Mouse (Mus musculus): ENCODE measurements around the gene Wdr63. TPM values are rescaled to one million over a fixed set of nuclear protein-coding genes. Genes with fewer than 3 reads are reported as not detected.

The Wdr63 gene
- polyA plus RNA-seq, 1 experiment from 2014 or later: 1.4 TPM

DNA sequence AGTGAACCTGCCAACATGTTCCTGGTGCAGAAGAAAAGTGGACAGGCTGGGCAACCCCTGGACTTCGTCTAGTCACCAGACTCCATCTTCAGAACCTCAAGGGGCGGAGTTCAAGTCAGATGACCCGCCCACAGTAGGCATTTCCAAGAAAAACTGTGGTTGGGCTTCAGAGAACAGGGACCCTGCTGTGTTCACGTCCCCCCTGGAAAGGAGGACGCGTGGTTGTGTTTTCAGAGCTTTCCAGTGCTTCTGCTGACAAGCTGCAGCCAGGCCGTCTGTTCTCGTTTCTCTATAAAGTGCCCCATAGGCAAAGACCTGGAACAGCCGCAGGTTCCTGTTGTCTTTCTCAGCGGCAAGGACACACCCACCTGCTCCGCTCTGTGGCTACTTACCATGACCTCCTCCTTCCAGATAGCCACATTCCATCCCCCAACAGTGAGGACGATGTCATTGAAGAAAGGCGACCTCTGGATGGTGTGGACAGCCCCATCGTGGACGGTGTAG is 60.2 kb downstream of the Wdr63 start:
- WGBS: 31% methylated on average over 15 of the region's 15 CpGs
- Histone ChIP-seq H3K9me3 (no peaks in the 10 kb centered on the region), H3K9ac (replicated peaks) (no peak overlapping the region), H3K4me2 (replicated peaks) (no peak overlapping the region), H3K27me3 (no peaks in the 10 kb centered on the region), H3K27ac (replicated peaks) (no peak overlapping the region), H3K36me3 (no peaks in the 10 kb centered on the region), H3K4me3 (no peak overlapping the region), H3K4me1 (peaks cover 11% of the 10 kb centered on the region)
- no peak for ATAC-seq (replicated peaks)

DNA sequence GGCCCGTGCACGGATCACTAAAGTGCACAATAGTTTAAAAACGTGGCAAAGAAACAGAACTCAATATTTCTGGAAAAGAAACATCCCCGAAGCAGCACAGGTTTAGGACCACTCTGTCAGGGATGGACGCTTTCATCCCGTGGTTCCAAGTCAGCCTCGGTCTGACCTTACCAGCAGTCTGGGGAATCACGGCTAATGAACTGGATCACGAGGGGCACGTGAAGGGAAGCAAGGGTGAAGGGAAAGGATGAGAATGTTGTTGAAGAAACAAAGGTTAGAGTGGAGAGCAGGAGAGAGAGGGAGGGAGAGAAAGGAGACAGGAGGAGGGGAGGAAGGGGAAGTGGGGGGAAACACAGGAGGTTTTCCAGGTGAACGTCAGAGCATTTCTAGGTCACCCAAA is 61.9 kb downstream of the Wdr63 start:
- no peak overlapping the region for H3K9ac ChIP-seq (replicated peaks)
- no peak overlapping the region for H3K4me3 ChIP-seq
- no peak overlapping the region for H3K4me2 ChIP-seq (replicated peaks)
- no peaks in the 10 kb centered on the region for H3K36me3 ChIP-seq
- WGBS: 87% methylated on average over 11 of the region's 11 CpGs
- H3K27me3 ChIP-seq: no peaks in the 10 kb centered on the region
- H3K4me1 ChIP-seq: peaks cover 3% of the 10 kb centered on the region
- no peak overlapping the region for H3K27ac ChIP-seq (replicated peaks)
- no peaks in the 10 kb centered on the region for H3K9me3 ChIP-seq
- no peak for ATAC-seq (replicated peaks)

DNA sequence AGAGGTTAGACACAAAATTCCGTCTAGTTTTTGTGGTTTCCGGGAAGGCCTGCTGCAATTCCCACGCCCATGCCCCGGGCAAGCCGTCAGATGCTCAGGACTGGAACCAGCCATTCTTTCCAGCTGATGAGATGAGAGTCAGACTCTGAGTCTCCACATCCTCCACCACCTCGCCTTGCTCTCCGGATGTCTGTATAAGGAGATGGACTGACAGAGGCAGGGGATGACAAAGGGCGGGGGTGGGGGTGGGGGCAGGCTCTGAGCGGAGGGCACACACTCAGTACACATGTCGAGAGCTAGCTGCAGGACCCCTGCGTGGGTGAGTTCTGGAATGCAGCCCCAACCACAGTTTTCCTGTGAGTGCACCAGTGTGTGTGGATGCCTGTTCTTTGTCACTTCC is 63.0 kb downstream of the Wdr63 start:
- Histone ChIP-seq H3K4me1 (no peaks in the 10 kb centered on the region), H3K27ac (replicated peaks) (no peak overlapping the region), H3K9ac (replicated peaks) (no peak overlapping the region), H3K9me3 (no peaks in the 10 kb centered on the region), H3K27me3 (no peaks in the 10 kb centered on the region), H3K36me3 (no peaks in the 10 kb centered on the region), H3K4me2 (replicated peaks) (no peak overlapping the region), H3K4me3 (no peak overlapping the region)
- 65% methylated on average over 11 of the region's 11 CpGs for WGBS
- ATAC-seq (replicated peaks): no peak

DNA sequence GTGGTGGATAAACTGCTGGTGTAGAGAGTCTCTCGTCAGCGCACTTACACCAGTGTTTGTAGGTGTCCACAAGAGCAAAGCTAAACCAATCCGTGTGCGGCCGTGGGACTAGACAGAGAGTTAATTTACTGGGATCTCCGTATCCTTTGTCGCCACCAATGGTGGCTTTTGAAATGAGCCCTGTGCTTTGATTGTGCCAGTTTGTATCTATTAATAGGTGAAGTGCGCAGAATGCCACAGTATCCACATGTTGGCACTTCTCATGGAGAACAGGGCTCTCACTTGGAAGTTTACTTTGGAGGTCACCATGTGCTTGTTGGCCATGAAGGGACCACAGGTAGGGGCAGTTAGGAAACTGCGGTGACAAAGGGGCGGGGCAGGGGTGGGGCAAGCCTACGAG is 66.5 kb downstream of the Wdr63 start:
- Histone ChIP-seq H3K27me3 (no peaks in the 10 kb centered on the region), H3K27ac (replicated peaks) (no peak overlapping the region), H3K4me1 (0 out of 2 replicates have a peak, but pooled peaks cover 3% of the 10 kb centered on the region), H3K9me3 (no peaks in the 10 kb centered on the region), H3K9ac (replicated peaks) (no peak overlapping the region), H3K4me3 (no peak overlapping the region), H3K4me2 (replicated peaks) (no peak overlapping the region), H3K36me3 (no peaks in the 10 kb centered on the region)
- WGBS: 92% methylated on average over 11 of the region's 11 CpGs
- ATAC-seq (replicated peaks): no peak

DNA sequence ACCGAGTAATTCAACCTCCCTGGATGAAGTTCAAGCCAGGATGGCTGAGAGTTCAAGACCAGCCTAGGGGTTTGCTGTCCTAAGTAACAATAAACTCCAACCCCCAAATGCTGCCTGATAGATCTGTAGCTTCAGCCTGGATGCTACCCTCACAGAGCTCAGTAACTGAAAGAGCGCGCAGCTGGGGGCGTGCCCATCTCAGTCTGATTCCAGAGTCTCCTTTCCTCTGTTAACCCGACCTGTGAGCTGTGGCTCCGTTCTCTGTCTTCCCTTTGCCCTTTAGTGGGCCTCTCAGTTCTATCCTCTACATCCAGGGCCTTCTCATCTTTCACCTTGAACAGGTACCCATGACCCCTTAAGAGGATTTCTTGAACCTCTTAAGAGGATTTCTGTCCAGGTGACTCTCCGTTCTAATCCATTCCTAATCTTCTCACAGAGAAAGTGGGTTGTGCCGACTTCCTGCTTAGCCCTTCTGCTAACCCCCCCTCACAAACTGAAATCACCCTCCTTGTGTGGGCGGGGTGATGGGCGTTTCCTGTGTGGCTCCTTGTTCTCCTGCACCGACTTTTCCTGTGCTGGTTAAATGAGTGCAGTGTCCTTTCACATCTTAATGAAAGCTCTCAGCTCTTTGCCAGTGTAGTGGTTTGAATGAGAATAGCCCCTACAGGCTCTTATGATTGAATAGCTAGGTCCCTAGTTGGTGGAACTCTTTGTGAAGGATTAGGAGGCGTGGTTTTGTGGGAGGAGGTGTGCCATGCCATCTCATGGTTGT is 68.6 kb downstream of the Wdr63 start:
- H3K4me1 ChIP-seq: 0 out of 2 replicates have a peak, but pooled peaks cover 3% of the 10 kb centered on the region
- H3K27ac ChIP-seq (replicated peaks): no peak overlapping the region

DNA sequence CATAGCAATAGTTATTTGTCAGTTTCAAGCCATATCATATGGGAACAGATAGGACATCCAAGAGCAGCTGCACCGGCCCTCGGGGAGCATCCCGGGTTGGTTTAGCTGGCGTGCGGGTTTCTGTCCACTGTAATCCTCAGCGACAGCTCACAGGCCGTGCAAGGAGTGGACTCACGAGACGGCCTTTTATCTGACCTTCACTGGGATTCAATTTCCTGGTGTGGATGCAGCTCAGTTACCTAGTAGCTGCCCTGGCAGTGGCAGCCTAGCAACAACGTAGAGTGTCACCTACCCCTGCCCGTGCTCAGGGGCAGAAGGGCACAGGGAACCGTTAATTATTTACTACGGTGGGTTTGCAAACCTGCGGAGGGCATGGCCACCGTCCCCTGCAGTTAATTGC is 70.0 kb downstream of the Wdr63 start:
- Histone ChIP-seq H3K27ac (replicated peaks) (no peak overlapping the region), H3K9ac (replicated peaks) (no peak overlapping the region), H3K27me3 (no peaks in the 10 kb centered on the region), H3K36me3 (no peaks in the 10 kb centered on the region), H3K9me3 (no peaks in the 10 kb centered on the region), H3K4me2 (replicated peaks) (no peak overlapping the region), H3K4me1 (0 out of 2 replicates have a peak, but pooled peaks cover 3% of the 10 kb centered on the region), H3K4me3 (no peak overlapping the region)
- WGBS: 54% methylated on average over 15 of the region's 15 CpGs
- ATAC-seq (replicated peaks): no peak

More for the DNA sequence above, 68.6 kb downstream of the Wdr63 start:
- no peaks in the 10 kb centered on the region for H3K27me3 ChIP-seq
- H3K9ac ChIP-seq (replicated peaks): no peak overlapping the region
- H3K9me3 ChIP-seq: no peaks in the 10 kb centered on the region
- ATAC-seq (replicated peaks): no peak
- no peak overlapping the region for H3K4me2 ChIP-seq (replicated peaks)
- no peaks in the 10 kb centered on the region for H3K36me3 ChIP-seq
- no peak overlapping the region for H3K4me3 ChIP-seq
- 55% methylated on average over 12 of the region's 12 CpGs for WGBS

DNA sequence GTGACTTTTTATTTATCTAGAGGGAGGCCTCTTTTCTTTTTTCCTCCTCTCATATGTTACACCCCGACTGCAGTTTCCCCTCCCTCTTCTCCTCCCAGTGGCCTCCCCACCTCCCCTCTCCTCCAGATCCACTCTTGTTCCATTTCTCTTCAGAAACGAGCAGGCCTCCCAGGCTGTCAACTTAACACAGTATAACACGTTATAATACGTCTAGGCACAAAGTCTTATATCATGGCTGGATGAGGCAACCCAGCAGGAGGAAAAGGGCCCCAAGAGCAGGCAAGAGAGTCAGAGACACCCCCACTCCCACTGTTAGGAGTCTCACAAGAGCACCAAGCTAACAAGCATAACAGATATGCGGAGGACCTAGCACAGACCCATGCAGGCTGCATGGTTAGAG is 75.0 kb downstream of the Wdr63 start:
- no peak overlapping the region for H3K4me3 ChIP-seq
- H3K27ac ChIP-seq (replicated peaks): no peak overlapping the region
- 88% methylated on average over 5 of the region's 5 CpGs for WGBS
- ATAC-seq (replicated peaks): no peak
- H3K36me3 ChIP-seq: no peaks in the 10 kb centered on the region
- no peaks in the 10 kb centered on the region for H3K9me3 ChIP-seq
- H3K9ac ChIP-seq (replicated peaks): no peak overlapping the region
- H3K4me1 ChIP-seq: peaks cover 6% of the 10 kb centered on the region; the same call in 1 of the 2 replicates
- no peak overlapping the region for H3K4me2 ChIP-seq (replicated peaks)
- H3K27me3 ChIP-seq: no peaks in the 10 kb centered on the region

DNA sequence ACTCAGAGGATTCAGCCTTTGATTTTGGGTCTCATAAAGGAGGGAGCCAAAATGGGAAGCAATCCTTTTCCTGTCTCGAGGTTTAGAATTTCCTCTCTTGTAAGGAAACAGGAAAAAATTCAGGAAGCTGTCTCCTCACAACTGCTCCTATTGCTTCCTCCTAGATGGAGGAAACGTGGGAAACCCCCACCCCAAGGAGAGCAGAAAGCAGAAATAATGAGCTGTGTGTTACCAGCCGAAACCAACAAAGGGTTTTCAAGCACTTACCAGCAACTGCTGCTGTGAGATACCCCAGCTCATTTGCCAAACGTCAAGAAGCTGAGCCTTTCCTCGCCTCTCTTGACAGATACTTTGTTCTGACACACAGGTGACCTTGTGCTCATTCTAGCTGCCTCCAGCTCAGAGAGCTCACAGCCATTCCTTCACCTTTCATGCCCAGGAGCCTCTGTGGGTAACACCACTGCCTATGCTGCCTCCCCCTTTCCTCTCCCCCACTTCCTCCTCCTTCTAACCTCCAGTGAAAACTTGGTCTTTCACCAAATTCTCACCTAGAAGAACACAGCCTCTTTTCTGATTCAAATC is 77.6 kb downstream of the Wdr63 start:
- H3K9ac ChIP-seq (replicated peaks): no peak overlapping the region
- WGBS: 11% methylated on average over 5 of the region's 5 CpGs
- H3K36me3 ChIP-seq: no peaks in the 10 kb centered on the region
- no peaks in the 10 kb centered on the region for H3K9me3 ChIP-seq
- no peaks in the 10 kb centered on the region for H3K27me3 ChIP-seq
- H3K4me2 ChIP-seq (replicated peaks): no peak overlapping the region
- no peak for ATAC-seq (replicated peaks)
- peaks cover 5% of the 10 kb centered on the region; the same call in 1 of the 2 replicates for H3K4me1 ChIP-seq
- H3K27ac ChIP-seq (replicated peaks): no peak overlapping the region
- H3K4me3 ChIP-seq: no peak overlapping the region

DNA sequence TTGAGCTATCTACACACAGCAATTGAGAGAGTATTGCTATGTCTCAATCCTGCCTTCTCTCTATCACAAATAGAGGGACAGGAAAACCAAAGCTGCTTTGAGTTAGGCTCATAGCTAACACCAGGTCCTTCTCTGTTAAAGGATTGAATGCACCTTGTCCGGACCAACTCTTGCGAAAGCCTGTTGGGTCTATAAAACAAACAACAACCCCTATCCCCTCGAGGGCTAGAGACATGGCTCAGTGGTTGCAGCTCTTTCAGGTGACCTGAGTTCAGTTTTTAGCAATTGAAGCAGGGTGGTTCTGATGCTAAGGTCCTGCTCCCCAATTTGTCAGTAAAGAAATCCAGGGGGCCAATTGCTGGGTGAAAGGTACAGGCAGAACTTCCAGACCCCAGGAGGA is 78.7 kb downstream of the Wdr63 start:
- no peak for ATAC-seq (replicated peaks)
- Histone ChIP-seq H3K4me1 (peaks cover 5% of the 10 kb centered on the region; the same call in 1 of the 2 replicates), H3K9ac (replicated peaks) (no peak overlapping the region), H3K9me3 (no peaks in the 10 kb centered on the region), H3K27me3 (no peaks in the 10 kb centered on the region), H3K4me3 (no peak overlapping the region), H3K27ac (replicated peaks) (no peak overlapping the region), H3K36me3 (no peaks in the 10 kb centered on the region), H3K4me2 (replicated peaks) (no peak overlapping the region)
- 81% methylated on average over 3 of the region's 3 CpGs for WGBS

DNA sequence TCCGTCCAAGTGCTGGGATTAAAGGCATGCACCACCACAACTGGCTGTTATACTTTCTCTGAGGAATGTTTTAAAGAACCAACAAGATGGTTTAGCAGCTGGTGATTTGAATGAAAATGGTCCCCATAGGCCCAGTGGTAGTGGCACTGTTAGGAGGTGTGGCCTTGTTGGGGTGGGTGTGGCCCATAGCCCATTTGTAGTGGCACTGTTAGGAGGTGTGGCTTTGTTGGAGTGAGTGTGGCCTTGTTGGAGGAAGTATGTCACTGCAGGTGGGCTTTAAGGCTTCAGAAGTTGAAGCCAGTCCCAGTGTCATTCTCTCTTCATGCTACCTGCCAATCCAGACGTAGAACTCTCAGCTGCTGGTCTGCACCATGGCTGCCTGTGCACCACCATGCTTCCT is 79.5 kb downstream of the Wdr63 start:
- Histone ChIP-seq H3K4me2 (replicated peaks) (no peak overlapping the region), H3K27ac (replicated peaks) (no peak overlapping the region), H3K4me3 (no peak overlapping the region), H3K4me1 (peaks cover 5% of the 10 kb centered on the region; the same call in 1 of the 2 replicates), H3K36me3 (no peaks in the 10 kb centered on the region), H3K27me3 (no peaks in the 10 kb centered on the region), H3K9ac (replicated peaks) (no peak overlapping the region), H3K9me3 (no peaks in the 10 kb centered on the region)
- ATAC-seq (replicated peaks): no peak
- WGBS: 77% methylated on average over 2 of the region's 2 CpGs

DNA sequence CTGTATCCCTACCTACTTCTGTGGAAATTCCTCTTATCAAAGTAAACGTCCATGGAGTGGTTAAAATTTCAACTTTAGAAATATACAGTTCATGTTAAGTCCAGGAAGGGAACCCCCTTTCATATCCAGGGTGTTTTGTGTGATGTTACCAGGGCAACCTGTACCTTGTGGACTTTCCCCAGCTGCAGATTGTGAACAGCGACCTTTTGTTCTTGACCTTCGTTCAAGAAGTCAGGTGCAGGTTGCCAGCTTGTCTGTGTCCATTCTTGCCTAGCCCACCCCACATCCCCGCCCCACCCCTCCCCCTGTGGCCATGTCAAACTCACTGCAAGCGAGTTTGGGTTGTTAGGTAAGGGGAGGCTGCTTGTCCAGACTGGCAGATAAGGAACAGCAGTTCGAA is 80.8 kb downstream of the Wdr63 start:
- peaks cover 5% of the 10 kb centered on the region; the same call in 1 of the 2 replicates for H3K4me1 ChIP-seq
- H3K27ac ChIP-seq (replicated peaks): no peak overlapping the region
- H3K9ac ChIP-seq (replicated peaks): no peak overlapping the region
- ATAC-seq (replicated peaks): no peak
- H3K4me3 ChIP-seq: no peak overlapping the region
- no peak overlapping the region for H3K4me2 ChIP-seq (replicated peaks)
- no peaks in the 10 kb centered on the region for H3K27me3 ChIP-seq
- no peaks in the 10 kb centered on the region for H3K9me3 ChIP-seq
- no peaks in the 10 kb centered on the region for H3K36me3 ChIP-seq
- 50% methylated on average over 6 of the region's 6 CpGs for WGBS

DNA sequence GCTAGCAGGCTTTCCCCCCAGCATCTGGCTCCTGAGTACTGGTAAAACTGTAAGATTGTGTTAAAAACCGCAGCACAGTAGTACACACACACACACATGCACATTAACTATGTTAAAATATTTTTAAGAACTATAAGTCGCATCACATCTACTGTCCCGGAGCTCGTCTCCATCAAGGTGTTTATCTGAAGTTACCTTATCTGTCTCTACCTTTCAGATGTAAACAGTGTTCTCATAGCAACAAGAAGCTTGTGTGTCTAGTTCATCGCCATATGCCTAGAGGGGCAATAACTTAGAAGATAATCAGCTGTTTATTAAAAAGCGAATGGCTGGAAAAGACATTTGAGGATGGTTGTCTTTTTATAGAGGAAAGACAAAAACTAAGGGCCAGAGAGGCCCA is 82.4 kb downstream of the Wdr63 start:
- Histone ChIP-seq H3K9me3 (no peaks in the 10 kb centered on the region), H3K4me3 (no peak overlapping the region), H3K36me3 (no peaks in the 10 kb centered on the region), H3K4me2 (replicated peaks) (no peak overlapping the region), H3K27ac (replicated peaks) (no peak overlapping the region), H3K4me1 (peaks cover 5% of the 10 kb centered on the region; the same call in 1 of the 2 replicates), H3K27me3 (no peaks in the 10 kb centered on the region), H3K9ac (replicated peaks) (no peak overlapping the region)
- ATAC-seq (replicated peaks): no peak
- WGBS: 93% methylated on average over 6 of the region's 6 CpGs

All from forebrain, embryonic 15.5 days (tissue).